Mouse (Mus musculus) C2C12 (cell line): ENCODE measurements around the gene Chst11.

ENCODE experiments used
- CTCF ChIP-seq: IDR thresholded peaks from one replicate; pipeline ENCODE4 v1.5.1; 2011; ENCODE audit not compliant: control insufficient read depth, insufficient read depth, insufficient read length
- USF1 ChIP-seq: IDR thresholded peaks from one replicate; pipeline ENCODE4 v1.6.1; 2011; ENCODE audit warnings: low read depth, mild to moderate bottlenecking, control low read depth, moderate library complexity

- no peak for TF ChIP-seq CTCF
- TF ChIP-seq USF1: no peak
Observed at GRCm38 (mm10) chr10:83164901-83165435, 179.7 kb downstream of the Chst11 start.
